Mouse (Mus musculus) c-Kit-positive CD71-positive TER-119-negative erythroid progenitor cells, embryonic 14.5 days (primary cell): ENCODE measurements around the gene Fscn1.

Experiments used
- DNase-seq: peaks from one replicate; pipeline ENCODE4 v3.0.0-alpha.2; 2013; ENCODE audit warnings: low read depth

The Fscn1 gene

GRCm38 (mm10) chr5:142959576-142960556 lies at the start of gene Fscn1:
Gene Fscn1, plus strand, starts transcription at chr5:142960343.
- DNase-seq, result peak; percentile 27

- DNase-seq, result no peak
These were observed 48.5 kb upstream of the Fscn1 start for GRCm38 (mm10) chr5:142911629-142912028.

DNA sequence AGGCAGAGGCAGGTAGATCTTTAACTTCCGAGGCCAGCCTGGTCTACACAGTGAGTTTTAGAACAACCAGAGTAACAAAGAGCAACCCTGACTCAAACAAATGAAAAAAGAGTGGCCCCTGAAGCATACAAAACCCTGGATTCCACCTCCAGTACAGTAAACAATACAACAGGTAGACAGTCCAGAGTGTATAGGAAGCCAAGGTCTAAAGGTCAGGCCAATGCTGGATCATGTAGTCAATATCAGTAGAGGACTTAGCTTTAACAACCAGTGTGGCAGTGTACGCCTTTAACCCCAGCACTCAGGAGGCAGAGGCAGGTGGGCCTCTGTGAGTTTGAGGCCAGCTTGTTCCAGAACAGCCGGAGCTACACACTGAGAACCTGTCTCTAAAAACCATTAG lies 47.8 kb upstream of the Fscn1 start:
- DNase-seq, result no peak

GRCm38 (mm10) chr5:142912739-142913138 lies 47.4 kb upstream of the Fscn1 start:
- no peak for DNase-seq

DNA sequence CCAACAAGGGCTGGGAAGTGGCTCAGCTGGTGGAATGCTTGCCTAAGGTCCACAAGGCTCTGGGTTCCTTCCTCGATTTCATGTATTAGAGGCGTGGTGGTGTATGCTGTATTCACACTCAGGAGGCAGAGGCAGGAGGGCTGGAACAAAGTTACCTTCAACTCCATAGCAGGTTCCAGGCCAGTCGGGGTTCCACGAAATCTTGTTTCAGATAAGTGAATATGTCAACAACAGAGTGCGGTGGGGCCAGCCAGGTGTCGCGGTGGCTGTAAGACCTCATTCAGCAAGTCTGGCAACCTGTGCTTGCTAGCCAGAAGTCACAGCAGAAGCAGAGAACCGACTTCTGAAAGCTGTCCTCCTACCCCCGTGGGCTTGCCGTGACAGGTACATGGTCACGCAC lies 44.9 kb upstream of the Fscn1 start:
- no peak for DNase-seq

GRCm38 (mm10) chr5:142916593-142916992 lies 43.5 kb upstream of the Fscn1 start:
- DNase-seq, result no peak

- DNase-seq, result no peak
These were observed 42.7 kb upstream of the Fscn1 start for GRCm38 (mm10) chr5:142917402-142917801.

- peak; percentile 95 for DNase-seq
These were observed 39.7 kb upstream of the Fscn1 start for GRCm38 (mm10) chr5:142920311-142921073.

DNA sequence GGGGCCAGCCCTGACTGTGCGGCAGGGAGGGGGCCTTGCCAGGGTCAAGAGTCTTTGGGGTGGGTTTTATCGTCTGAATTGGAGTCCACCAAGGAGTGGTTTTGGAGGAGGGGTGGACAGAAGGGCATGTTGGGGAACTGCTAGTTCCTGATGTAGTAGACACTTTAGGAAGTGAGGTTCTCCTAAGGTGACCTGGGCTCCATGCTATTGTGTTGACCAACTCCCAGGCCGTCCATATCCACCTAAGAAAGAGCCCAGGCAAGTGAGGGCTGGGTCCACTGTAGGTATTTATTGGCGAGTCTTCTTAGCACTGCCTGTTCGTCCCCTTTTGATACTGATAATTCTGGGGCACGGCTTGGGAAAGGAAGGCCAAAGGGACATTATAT lies 39.1 kb upstream of the Fscn1 start:
- DNase-seq, result no peak

- DNase-seq, result no peak
These were observed 37.9 kb upstream of the Fscn1 start for GRCm38 (mm10) chr5:142922251-142922650.

- DNase-seq, result no peak
These were observed 36.4 kb upstream of the Fscn1 start for GRCm38 (mm10) chr5:142923781-142924180.

DNA sequence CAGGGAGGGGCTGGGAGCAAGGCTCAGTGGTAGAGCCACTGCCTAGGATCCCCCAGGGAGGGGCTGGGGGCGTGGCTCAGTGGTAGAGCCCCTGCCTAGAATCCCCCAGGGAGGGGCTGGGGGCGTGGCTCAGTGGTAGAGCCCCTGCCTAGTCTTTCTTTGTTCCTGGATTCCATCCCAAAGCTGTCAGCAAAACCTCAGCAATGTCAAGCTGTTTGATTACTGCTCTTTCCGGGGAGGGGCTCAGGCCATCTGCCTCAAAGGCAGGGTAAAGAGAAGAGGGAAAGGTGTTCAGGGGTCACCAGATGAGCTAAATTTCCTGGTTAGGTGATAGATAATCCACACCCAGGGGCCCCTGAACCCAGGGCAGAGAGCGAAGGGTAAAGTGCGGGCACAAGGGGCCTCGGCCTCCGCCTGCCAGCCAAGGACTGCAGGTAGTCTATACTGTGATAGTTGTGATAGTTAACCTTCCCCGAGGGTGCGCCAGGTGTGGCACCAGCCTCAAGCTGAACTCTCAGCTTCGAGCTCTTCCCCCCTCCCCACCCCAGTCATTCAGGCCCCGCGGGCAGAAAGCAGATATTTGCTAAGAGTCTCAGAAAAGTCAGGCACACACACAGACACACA lies 35.7 kb upstream of the Fscn1 start:
- DNase-seq, result no peak

DNA sequence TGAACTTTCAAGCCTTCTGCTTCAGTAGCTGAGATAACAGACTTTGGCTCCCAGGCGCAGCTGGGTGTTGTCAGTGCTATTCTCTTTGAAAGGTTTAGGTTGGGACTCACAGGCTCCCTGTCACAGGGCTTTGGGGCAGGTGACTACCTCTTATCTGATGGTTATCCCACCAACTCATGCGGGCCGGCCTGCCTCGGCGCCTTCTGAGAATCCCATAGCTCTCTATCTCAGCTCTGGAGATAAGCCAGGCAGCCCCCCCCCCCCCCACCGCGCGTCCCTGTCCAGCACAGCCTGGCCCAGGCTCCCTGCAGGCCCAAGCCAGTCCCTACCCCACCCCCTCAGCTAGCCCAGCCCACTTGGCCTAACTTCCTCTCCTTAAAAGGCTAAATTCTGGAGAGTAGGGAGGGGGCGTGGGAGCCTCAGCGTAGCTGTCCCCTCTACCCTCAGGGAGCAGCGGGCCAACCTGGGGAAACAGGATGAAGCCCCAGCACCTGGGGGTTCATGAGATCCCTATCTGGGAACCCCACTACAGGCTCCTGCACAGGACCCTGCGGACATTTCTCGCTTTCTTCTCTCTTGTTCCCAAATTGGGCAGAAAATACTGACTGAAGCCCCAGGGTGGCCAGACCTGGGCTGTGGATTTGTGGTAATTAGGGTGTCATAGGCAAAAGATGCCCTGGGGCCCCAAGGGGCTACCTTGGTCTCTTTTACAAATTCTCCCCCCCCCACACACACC lies 33.8 kb upstream of the Fscn1 start:
- DNase-seq, result no peak

DNA sequence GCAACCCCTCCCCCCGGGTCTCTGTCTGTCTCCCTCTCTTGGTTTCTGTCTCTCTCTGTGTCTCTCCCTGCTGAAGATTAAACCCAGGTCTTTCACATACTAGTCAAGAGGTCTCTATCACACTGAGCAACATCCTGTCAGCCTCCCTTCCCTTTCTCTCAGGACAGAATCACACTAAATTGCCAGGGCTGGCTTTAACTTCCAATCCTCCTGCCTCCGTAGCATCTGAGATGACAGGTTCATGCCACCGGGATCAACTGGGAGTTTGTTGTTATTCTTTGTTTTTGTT lies 33.3 kb upstream of the Fscn1 start:
- DNase-seq, result no peak

- DNase-seq, result no peak
These were observed 32.7 kb upstream of the Fscn1 start for GRCm38 (mm10) chr5:142927341-142927930.

GRCm38 (mm10) chr5:142928749-142929399 lies 31.3 kb upstream of the Fscn1 start:
- no peak for DNase-seq

DNA sequence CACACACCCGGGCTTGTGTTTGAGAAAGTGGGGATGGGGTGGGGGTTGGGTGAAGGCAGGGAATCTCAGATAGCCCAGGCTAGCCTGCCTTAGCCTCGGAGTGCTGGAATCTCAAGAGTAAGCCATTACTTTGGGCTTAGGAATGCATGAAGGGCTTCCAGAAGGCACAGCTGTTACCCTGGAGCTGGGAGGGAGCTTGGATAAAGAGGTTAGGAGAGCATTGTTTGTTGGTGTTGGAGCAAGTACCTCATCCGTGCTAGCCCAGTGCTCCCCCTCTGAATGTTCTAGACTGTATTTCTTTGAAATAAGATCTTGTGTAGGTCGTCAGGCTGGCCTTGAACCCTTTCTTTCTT lies 30.8 kb upstream of the Fscn1 start:
- no peak for DNase-seq

GRCm38 (mm10) chr5:142931241-142931745 lies 28.9 kb upstream of the Fscn1 start:
- DNase-seq, result no peak

DNA sequence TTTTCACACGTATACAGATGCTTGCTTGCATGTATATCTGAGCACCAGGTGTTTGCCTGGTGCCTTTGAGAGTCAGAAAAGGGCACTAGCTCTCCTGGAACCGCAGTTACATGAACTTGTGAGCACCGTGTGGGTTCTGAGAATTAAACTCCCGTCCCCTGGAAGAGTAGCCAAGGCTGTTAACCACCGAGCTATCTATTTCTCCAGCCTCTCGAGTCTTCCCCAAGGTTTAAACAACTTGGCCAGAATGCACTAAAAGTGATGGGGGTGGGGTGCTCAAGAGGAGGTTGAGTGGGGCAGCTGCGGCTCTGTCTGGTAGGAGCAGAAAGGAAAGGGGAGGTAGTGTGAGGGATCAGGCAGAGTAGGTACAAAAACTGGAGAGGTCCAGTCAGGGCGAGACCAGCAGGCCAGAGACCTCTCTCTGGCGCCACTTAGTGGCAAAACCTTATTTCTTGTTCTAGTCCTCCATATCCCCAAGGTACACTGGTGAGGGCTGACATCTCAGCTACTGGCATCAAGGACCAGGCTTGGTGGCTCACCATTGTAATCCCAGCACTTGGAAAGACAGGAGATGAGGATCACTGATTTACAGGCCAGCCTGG lies 28.0 kb upstream of the Fscn1 start:
- DNase-seq, result peak; percentile 81

- no peak for DNase-seq
These were observed 27.4 kb upstream of the Fscn1 start for GRCm38 (mm10) chr5:142932731-142933130.
